Mouse (Mus musculus) monocyte, adult 5-6 weeks (primary cell): ENCODE results near the gene Lepr. TPM values are rescaled to one million over a fixed set of nuclear protein-coding genes. Genes with fewer than 3 reads are reported as not detected.
"Not testable (repeated sequence)": the region's sequence is repeated elsewhere in the genome, so short reads cannot be mapped to it uniquely, and the experiment has no call there.

Experiments used
- ATAC-seq: fragments of 153-309, 156-312 bp; replicated peaks from 2 replicates; pipeline ENCODE4 v1.8.0; 2017; ENCODE audit warnings: mild to moderate bottlenecking; ENCODE audit not compliant: low TSS enrichment, insufficient number of reproducible peaks, severe bottlenecking, poor library complexity, low FRiP score
- total RNA-seq: library from RNA; stranded (forward); fragments of 200-1000, 200-491, 200-594 nt; gene quantifications from 3 replicates; pipeline ENCODE4 v1.2.3, GENCODE M21; 2017

Gene Lepr
- total RNA-seq, 1 experiment from 2014 or later: not detected

- no peak for ATAC-seq
Observed at GRCm38 (mm10) chr4:101711100-101711499, 6.1 kb upstream of the Lepr start.

- no peak for ATAC-seq
Observed at GRCm38 (mm10) chr4:101712563-101712962, 4.6 kb upstream of the Lepr start.

- no peak for ATAC-seq
Observed at GRCm38 (mm10) chr4:101715302-101715701, 1.9 kb upstream of the Lepr start.

GRCm38 (mm10) chr4:101715805-101716204, 1.4 kb upstream of the Lepr start:
- ATAC-seq: no peak

GRCm38 (mm10) chr4:101718991-101719580, 1.9 kb downstream of the Lepr start:
- no peak for ATAC-seq

GRCm38 (mm10) chr4:101721705-101722104, 4.5 kb downstream of the Lepr start:
- no peak for ATAC-seq

- ATAC-seq: no peak
Observed at GRCm38 (mm10) chr4:101741973-101742372, 24.8 kb downstream of the Lepr start.

- no peak for ATAC-seq
Observed at GRCm38 (mm10) chr4:101745534-101745933, 28.3 kb downstream of the Lepr start.

GRCm38 (mm10) chr4:101760490-101760889, 43.3 kb downstream of the Lepr start:
- ATAC-seq: no peak

GRCm38 (mm10) chr4:101843923-101844322, 126.7 kb downstream of the Lepr start, which contains the start of gene B020004J07Rik:
B020004J07Rik (minus strand) TSS chr4:101844023.
- ATAC-seq: not testable (repeated sequence)

- ATAC-seq: no peak
Observed at GRCm38 (mm10) chr4:101850908-101851307, 133.7 kb downstream of the Lepr start.

- ATAC-seq: no peak
Observed at GRCm38 (mm10) chr4:101860873-101861272, 143.7 kb downstream of the Lepr start.

- ATAC-seq: no peak
Observed at GRCm38 (mm10) chr4:101862289-101862688, 145.1 kb downstream of the Lepr start.

Other genes with a start within 250 kb of the Lepr start
- gene Dnajc6, start 220.8 kb upstream of the Lepr start, total RNA-seq: 0.58 TPM in 1 of 3 replicates, not detected in the others
- 101 to 138 TPM (median 118 TPM) in 3 replicates for gene Leprot, start 69.7 kb upstream of the Lepr start, total RNA-seq
- gene B020004J07Rik, start 126.6 kb downstream of the Lepr start, total RNA-seq: not detected in 3 replicates
- gene C130073F10Rik, start 176.4 kb downstream of the Lepr start, total RNA-seq: not detected in 3 replicates
- gene Gm12800, start 191.7 kb downstream of the Lepr start, total RNA-seq: not detected in 3 replicates
- not detected in 3 replicates for gene Gm12794, start 223.0 kb downstream of the Lepr start, total RNA-seq